Mouse (Mus musculus) left cerebral cortex, adult 11 months (tissue): ENCODE results near the gene Gm7544.
"Not testable (repeated sequence)": the region's sequence is repeated elsewhere in the genome, so short reads cannot be mapped to it uniquely, and the experiment has no call there.

Experiments used
- DNase-seq: peaks from one replicate; pipeline ENCODE4 v3.0.0; 2022; ENCODE audit warnings: low spot score

The Gm7544 gene

DNA sequence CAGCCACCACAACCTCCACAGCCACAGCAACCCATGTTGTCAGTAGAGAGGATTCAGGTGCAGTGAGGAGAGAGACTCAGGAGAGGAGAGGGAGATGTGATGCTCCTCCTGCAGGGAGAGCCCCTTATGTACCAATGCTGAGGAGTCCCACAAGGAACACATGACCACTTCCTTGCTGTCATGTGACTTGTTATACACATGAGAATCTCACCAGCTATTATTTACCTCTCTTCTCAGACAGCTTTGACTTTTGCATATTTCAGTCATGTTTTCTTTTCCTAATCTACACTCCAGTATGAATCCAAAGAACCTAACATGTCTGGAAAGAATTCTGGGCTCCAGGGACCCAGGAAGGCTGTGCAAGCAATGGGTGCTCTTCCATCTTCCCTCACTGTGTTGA, at the start of gene Gm7544:
TSS of gene Gm7544 (minus strand) at position 101 of the 400 bp plus-strand sequence.
- DNase-seq, result not testable (repeated sequence)

DNA sequence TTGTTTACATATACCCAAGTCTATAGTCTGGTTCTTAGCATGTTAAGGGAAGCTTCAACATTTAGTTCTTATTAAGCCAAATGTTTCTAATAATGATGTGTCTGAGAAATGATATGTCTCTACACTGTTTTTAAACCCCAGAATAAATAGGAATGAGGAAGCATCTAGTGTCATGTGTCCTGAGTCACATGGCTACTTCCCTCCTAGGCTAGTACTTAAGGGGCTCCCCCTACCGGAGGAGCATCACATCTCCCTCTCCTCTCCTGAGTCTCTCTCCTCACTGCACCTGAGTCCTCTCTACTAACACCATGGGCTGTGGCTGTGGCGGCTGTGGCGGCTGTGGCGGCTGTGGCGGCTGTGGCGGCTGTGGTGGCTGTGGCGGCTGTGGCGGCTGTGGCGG, 44.5 kb upstream of the Gm7544 start, which contains the start of gene Gm47959:
TSS of gene Gm47959 (plus strand) at position 243 of the 400 bp plus-strand sequence.
- not testable (repeated sequence) for DNase-seq

DNA sequence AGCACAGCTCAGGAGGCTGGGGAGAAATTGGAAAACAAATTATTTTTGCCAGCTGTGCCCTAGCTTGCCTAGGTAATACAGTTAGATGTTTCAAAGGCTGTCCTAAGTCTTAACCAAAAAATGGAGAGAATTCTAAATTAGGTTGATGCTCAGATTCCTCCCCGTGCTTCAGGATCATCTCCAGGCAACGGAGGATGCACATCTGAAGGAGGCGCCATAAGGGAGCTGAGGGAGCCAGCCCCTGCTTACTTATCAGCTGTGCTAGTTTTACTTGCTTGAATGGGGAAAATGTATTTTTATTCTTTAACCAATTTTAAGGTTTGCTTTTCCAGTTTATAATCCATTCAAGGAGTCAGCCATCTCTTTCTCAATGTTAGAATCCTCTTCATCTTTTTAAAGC, 38.1 kb upstream of the Gm7544 start:
- DNase-seq, result no peak

DNA sequence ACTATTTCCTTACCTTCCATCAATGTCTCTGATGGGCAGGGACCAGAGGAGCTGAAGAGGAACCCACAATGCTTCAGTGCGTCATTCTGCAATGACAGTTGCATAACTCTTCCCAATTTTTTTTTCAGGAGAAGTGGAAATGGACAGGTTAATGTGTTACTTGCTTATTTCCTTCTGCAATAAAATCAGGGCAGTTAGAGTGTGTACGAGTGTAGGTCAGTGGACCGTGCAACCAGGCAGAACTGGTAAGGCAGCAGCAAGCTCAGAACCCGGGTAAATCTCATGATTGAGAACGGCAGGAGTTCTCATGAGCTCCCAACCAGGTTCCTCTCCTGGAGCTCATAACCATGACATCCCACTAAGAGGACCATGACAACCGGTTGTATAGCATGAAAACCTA, 36.3 kb upstream of the Gm7544 start:
- no peak for DNase-seq

DNA sequence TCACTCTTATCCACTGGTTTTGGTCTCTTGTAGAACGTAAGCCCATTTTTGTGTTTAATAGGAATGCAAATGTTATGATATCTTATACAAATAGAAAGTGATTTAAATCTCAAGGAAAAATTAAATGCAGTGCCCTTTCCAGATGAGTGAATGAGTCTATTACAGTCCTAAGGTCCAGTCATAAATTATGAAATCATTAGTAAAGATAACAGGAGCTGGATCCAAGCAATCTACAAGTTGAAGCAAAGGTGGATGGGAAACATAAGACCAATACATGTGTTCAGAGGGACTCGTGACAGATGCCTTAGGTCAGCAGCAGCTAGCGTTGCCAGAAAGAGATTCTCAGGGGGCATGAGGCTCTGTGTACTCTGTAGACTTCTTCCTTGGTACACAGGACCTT, 35.8 kb upstream of the Gm7544 start:
- no peak for DNase-seq

DNA sequence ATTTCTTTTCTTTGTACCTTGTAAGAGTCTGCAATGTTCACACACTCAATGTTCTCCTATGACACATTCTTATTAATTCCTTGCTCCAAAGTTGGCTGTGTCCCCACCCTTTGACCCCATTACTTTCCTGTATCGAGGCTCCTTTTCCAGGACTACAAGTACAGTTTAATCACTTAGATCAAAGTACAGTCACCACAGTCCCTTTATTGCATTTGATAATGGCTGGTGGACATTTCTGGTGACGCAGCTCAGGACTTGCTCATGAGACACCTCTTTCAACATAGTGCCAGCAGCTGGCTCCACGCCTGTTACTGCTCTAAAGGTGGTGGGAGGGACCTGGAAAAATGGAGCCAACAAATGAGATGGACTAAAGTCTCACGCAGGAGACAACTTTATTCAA, 35.2 kb upstream of the Gm7544 start:
- DNase-seq, result no peak

DNA sequence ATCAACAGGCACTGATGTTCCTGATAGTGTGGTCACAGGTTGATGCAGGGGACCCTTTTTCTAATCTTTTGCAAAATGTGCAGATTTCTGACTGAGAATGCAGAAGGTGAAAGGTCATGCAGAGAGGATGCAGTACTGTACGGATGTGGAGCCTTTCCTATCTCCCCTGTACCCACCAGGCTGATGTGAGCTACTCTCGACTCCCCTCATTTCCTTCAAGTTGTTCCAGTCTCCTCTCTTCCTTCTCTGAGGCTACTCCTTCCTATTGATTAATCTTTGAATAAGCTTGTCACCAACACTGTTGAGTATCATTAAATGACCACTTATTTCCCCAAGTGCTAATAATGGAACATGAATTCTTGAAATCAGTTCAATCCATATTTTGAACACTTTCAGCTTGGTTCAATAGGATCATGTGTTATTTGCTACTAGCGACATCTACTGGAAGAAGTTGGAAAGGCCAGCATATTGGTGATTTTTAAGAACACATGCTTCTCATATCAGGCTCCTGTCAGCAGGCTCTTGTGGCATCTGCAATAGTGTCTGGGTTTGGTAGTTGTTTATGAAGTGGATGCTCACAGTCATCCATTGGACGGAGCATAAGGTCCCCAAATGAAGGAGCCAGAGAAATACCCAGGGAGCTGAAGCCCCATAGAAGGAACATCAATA, 31.9 kb upstream of the Gm7544 start:
- peak; percentile 42 for DNase-seq

DNA sequence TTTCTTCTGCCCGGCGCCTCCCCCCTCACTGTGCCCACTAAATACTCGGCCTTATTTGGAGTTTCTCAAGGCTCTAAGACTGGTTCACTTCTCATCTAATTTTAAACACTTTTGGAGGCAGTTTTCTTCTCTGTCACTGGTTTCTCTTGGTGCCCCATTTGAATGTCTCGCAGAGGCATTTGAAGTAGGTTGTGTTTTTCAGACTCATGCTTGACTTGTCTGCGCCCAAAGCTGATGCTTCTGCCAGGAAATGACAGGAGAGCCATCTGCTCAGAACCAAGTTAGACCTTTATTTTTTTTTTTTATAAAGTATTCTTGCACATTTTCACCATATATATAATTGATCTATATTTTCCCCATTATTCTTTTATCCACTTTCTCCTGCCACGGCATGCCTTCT, 30.9 kb upstream of the Gm7544 start:
- no peak for DNase-seq

DNA sequence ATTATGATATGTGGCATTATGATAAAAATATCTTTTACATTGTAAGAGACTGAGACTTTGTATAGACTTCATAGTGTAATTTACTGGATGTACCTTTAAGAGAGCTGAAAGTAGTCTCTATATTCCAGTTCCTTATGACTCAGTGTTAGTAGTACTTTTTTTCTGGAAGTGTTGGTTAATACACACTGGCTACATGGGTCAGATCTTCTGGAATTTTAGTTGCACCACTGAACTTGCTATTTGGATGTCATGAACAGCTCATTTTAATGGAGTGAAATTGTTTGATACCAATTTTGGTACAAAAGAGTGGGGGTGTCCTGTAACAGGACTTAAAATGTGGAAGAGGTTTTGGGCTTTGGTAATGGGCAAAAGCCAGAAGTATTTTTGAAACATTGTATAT, 22.0 kb upstream of the Gm7544 start:
- no peak for DNase-seq

DNA sequence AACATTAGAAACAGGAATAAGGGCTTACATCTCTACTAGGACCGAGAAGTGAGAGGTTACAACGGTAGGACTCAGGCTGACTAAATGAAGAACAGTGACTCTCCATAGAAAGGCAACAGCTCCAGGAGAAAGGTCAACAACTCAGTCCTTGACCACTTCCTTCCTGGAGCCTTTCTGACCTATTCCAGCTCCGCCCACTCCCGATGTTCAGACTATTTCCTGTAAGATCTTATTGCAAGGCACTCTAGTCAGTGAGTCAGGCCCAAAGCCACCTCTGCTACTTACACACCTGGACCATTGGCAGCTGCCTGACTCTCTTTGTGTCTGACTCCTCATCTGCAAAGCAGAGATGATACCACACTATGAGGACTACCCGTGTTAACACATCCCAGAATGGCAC, 19.9 kb upstream of the Gm7544 start:
- no peak for DNase-seq

DNA sequence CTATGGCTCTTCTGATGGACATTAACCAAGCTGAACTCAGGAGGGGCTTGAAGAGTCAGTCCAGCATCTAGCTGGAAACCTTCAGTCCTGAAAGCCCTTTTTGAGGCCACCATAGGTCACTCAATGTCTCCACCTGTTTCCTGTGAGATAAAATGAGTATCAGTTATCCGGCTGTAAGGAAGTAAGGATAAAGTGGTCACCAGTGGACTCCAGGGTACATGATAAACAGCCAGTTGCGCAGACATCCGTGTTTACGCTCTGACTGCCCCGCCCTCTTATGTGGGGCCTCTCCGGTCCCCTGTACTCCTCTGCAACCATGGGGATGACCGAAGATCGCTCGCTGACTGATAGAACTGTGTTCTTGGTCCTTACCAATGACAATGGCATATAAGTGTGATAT, 18.5 kb upstream of the Gm7544 start:
- no peak for DNase-seq

DNA sequence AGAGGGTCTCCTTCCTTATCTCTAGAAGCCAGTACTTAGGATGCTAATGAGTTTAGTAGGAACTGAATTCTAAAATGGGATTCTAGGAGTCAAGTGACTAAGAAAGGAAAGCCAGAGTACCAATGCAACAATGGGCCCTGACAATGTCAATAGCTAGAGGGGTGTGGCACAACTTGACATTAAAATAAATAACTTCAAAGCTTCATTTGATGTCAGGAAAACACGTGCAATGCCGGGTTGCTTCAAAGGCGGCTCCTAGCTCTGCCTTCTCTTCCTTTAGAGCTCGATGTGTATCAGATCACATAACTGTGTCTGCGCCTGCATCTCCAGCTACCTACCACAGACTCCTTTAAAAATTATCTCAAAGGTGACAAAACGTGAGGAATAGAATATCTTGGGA, 18.1 kb upstream of the Gm7544 start:
- DNase-seq, result no peak

DNA sequence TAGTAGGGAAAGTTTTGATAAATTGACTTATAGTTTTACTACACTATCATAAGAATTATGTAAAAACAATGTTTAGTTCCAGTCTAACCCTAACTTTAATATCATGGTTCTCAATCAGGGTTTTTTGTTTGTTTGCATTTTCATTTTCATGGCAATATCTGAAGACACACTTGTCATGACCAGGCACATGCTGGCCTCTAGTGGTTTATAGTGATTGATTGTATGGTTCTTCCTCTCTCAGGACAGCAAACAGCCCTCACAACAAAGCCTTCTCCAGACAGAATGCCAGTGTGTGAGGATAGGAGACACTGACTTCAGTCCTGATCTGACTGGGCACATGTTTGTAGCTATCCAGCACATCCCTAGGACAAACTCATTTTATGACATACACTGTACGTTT, 17.4 kb upstream of the Gm7544 start:
- no peak for DNase-seq

DNA sequence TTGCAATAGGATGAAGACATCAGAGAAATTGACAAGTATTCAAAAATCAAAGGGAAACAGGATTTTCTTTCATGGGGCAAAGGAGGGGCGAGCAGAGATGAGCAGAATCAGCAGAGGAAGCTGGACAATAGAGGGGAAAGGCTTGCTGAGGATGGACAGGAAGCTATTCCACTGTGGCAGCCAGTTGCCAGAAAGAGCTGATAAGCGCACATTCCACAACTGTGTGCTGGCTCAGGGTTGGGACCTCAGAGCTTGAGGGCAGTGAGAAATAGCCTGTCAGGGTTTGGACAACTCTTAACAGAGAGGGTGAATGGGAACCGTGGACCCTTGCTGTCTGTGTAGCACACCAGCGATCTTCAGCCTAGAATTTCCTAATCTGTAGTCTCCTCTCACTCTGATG, 16.2 kb upstream of the Gm7544 start:
- no peak for DNase-seq

DNA sequence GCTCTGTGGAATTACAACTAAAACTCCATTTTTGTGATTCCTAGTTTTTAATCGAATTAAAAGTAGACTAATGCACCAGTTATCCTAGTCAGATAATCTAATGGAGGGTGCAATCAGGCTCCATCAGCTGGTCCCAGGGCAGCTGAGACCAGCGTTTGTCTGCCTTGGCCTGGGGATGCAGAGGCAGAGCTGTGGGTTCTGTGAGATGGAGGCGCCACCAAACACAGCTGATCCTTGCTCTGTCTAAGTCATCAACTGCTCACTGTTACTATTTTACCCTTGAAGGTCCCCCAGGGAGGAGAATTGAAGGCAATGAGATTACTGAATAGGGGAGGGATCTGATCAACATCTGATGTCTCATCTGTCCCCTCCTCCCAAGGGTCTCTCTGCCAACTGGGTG, 10.6 kb upstream of the Gm7544 start:
- DNase-seq, result no peak

DNA sequence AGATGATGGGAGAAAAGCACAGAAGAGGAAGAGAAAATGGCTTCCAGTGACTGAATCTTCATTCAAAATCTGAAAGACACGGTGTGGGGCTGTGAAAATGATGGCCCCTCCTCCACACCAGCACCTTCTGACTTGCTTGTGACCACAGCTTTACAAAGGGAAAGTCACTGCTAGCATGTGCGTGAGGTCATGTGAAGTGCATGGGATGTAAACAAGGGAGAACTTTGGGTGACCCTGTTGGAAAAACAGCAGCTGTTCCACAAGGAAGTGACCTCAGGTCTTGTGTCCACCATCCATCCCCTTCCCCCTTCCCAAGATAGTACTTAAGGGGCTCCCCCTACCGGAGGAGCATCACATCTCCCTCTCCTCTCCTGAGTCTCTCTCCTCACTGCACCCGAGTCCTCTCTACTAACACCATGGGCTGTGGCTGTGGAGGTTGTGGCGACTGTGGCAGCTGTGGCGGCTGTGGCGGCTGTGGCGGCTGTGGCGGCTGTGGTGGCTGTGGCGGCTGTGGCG, 4.1 kb upstream of the Gm7544 start, which contains the start of gene Gm47955:
TSS of gene Gm47955 (plus strand) at position 417 of the 516 bp plus-strand sequence.
- DNase-seq, result no peak

DNA sequence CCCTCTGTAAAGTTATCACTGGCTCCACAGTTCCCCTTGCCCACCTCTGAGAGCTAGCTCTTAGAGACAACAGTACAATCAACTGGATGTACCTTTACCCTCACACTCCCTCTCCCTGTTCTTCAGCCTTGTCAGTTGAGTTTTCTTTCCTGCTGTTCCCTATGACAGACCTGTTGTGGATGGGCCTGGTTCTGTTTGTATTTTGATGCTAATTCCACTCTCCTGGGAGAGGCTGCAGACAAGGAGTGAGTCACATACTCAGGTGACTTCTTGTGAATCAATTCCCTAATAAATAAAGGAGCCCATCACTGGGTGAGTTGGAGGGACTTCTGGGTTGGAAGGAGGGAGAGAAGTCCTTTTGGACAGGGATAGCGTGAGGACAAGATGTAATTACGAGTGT, 7.2 kb downstream of the Gm7544 start:
- DNase-seq, result no peak

DNA sequence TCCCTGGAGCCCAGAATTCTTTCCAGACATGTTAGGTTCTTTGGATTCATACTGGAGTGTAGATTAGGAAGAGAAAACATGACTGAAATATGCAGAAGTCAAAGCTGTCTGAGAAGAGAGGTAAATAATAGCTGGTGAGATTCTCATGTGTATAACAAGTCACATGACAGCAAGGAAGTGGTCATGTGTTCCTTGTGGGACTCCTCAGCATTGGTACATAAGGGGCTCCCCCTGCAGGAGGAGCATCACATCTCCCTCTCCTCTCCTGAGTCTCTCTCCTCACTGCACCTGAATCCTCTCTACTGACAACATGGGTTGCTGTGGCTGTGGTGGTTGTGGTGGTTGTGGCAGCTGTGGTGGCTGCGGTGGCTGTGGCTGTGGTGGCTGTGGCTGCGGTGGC, 9.8 kb downstream of the Gm7544 start:
- DNase-seq, result not testable (repeated sequence)

DNA sequence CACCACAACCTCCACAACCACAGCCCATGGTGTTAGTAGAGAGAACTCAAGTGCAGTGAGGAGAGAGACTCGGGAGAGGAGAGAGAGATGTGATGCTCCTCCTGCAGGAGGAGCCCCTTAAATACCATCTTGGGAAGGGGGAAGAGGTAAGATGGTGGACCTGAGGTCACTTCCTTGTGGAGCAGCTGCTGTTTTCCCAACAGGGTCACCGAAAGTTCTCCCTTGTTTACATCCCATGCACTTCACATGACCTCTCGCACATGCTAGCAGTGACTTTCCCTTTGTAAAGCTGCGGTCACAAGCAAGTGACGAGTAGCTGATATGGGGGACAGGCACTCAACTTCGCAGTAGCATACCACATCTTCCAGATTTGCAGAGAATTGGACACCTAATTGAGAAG, 12.5 kb downstream of the Gm7544 start, which contains the start of gene A030003K21Rik:
TSS of gene A030003K21Rik (minus strand) at position 94 of the 400 bp plus-strand sequence.
- DNase-seq, result not testable (repeated sequence)

DNA sequence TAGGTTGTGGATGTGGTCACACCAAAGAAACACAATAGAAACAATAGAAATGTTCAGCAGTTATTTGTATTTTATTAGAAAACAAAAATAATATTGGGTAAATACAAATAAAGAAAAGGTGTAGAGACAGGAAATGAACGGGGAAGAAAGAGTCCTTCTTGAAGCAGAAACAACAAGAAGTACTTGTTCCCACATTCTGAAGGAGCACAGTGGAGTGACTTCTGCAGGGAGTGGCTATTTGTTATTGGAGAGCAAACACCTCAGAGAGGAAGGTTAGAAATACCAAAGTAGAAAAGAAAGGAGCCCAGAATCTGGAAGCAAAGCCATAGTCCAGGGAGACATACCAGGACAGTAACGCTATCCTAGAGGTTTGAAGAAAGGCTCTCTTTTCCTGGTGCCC, 13.3 kb downstream of the Gm7544 start:
- not testable (repeated sequence) for DNase-seq

DNA sequence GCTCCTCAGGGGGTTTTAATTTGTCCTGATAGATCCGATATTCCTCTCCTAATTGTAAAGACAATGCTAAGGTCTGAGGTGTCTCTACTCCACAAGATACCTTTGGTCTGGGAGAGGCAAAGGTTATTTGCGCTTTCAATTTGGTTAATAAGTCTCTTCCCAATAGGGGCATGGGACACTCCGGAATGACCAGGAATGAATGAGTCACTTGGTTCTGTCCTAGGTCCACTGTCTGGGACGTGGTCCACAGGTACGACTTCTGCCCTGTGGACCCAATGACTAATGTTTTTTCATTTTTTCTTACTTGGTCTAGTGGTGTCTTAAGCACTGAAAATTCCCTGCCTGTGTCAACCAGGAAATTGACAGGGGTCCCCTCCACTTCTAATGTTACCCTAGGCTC, 17.1 kb downstream of the Gm7544 start:
- no peak for DNase-seq

DNA sequence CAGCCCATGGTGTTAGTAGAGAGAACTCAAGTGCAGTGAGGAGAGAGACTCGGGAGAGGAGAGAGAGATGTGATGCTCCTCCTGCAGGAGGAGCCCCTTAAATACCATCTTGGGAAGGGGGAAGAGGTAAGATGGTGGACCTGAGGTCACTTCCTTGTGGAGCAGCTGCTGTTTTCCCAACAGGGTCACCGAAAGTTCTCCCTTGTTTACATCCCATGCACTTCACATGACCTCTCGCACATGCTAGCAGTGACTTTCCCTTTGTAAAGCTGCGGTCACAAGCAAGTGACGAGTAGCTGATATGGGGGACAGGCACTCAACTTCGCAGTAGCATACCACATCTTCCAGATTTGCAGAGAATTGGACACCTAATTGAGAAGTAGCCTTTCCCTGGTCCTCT, 24.5 kb downstream of the Gm7544 start, which contains the start of gene Gm6217:
TSS of gene Gm6217 (minus strand) at position 74 of the 400 bp plus-strand sequence.
- not testable (repeated sequence) for DNase-seq

DNA sequence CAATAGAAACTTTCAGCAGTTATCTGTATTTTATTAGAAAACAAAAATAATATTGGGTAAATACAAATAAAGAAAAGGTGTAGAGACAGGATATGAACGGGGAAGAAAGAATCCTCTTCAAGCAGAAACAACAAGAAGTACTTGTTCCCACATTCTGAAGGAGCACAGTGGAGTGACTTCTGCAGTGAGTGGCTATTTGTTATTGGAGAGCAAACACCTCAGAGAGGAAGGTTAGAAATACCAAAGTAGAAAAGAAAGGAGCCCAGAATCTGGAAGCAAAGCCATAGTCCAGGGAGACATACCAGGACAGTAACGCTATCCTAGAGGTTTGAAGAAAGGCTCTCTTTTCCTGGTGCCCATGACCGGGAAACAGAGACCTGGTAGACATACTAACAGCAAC, 25.3 kb downstream of the Gm7544 start:
- not testable (repeated sequence) for DNase-seq

DNA sequence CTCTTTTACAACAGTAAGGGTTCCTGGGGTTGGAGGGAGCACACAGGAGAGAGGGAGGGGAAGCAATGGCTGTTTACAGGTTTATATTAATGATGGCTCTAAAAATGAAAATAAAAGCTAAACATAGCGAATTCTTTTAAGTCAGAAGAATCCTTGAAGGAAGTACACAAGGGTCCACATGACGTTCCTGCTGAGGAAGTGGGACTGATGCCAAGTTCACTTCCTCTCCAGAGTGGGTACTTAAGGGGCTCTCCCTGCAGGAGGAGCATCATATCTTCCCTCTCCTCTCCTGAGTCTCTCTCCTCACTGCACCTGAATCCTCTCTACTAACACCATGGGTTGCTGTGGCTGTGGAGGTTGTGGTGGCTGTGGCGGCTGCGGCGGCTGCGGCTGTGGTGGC, 31.2 kb downstream of the Gm7544 start, which contains the start of gene A030014E15Rik:
TSS of gene A030014E15Rik (plus strand) at position 268 of the 400 bp plus-strand sequence.
- no peak for DNase-seq
